Mouse (Mus musculus): ENCODE results near the gene Kbtbd2.

Kbtbd2 gene

GRCm38 (mm10) chr6:56797311-56798151 lies at the start of gene Kbtbd2:
Kbtbd2 (minus strand) TSS chr6:56797813.
- DNase-seq (ENCODE audit: low spot score): peak; percentile 89

DNA sequence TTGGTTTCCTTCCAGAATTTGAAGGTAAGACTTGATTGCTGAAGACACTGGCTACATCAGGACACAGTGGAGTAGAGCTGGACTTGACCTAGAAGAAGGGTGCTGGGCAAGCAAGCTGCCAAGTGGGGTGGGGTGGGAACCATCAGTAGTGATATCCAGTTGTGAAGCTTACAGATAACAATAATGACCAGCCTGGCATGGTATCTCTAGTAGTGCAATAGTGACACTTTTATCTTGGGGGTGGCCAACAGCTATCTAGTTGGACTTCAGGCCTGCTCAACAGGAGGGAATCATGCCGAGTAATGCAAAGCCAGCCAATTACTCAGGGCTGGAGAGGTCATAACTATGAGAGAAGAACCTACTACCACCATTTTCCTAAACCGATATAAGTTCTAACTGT lies 46.8 kb upstream of the Kbtbd2 start:
- no peak for DNase-seq (ENCODE audit: low spot score)

DNA sequence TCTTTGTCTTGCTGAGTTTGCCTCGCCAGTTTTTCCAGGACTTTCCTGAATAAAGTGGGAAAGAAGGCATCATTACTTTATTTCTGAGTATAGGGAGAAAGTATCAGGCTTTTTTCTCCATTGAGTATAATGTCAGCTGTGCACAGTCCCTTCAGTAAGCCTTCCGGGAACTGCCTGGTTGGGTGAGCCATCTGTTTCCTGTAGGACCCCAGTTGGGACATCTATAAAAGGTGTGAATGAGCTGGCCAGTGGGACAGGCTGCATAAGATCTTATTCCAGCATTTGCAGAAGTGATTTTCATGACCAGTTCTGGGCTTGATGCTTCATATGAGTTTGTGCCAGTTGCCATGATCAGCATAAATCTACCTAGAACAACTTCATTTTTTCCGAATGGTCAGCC lies 45.6 kb upstream of the Kbtbd2 start:
- DNase-seq (ENCODE audit: low spot score): no peak

GRCm38 (mm10) chr6:56837621-56838020 lies 40.0 kb upstream of the Kbtbd2 start:
- DNase-seq (ENCODE audit: low spot score): no peak

- DNase-seq (ENCODE audit: low spot score): no peak
Observed at GRCm38 (mm10) chr6:56837166-56837565, 39.6 kb upstream of the Kbtbd2 start.

DNA sequence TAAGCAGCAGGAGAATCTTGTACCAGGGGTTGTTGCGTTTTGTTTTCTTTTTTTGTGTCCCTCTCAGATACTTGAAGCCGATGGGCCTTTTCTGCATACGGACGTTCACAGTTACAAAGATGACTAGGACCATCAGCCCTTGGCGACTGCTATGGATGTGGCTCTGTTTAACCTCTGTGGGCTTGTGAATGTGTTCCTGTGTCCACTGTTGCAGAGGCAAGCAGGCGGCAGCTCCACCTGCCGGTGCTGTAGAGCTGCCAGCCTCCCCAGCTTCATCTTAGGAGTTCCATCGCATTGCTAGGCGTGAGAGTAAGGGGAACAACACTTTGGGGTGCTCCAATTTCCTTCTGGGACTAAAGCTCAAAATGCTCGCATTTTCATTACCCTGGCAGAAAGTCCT lies 37.9 kb upstream of the Kbtbd2 start:
- no peak for DNase-seq (ENCODE audit: low spot score)

DNA sequence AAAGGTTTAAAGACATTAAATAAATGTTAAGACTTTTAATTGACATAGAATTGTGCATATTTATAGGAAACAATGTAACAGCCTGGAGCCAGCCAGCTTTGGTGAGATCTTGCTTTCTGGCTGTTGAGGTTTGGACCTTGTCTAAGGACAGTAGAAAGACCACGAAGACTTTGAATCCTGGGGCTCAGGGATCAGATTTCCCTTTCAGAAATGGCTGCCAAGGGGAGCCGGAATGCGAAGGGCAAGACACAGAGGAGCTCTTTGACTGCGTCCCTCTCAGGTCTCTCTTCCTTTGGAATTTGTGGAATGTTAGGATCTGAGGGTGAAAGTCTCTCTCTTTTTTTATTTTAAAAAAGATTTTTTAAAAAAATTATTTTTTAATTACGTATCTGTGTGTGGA lies 37.2 kb upstream of the Kbtbd2 start:
- no peak for DNase-seq (ENCODE audit: low spot score)

DNA sequence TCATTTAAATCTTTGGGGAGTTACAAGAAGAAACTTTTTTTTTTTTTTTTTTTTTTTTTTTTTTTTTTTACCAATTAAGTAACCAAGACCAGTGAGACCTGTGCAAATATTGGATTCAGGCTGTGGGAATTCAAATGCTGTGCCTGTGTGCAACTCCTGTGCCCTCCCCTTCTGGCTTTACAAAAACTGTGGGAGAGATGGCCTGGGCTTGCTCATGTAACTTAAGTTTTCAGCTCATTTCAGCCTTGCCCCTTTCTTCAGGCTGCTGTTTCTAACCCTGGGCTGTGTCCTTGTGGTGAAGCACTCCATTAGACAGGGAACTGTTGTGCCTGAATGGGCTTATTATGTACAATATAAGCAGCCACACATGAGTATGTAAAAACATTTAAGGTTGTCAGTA lies 35.2 kb upstream of the Kbtbd2 start:
- no peak for DNase-seq (ENCODE audit: low spot score)

GRCm38 (mm10) chr6:56832407-56832796 lies 34.8 kb upstream of the Kbtbd2 start:
- peak; percentile 18 for DNase-seq (ENCODE audit: low spot score)

GRCm38 (mm10) chr6:56831697-56832406 lies 34.2 kb upstream of the Kbtbd2 start, which contains the start of gene Fkbp9:
Fkbp9 (plus strand) TSS chr6:56832059.
- peak; percentile 80 for DNase-seq (ENCODE audit: low spot score)

DNA sequence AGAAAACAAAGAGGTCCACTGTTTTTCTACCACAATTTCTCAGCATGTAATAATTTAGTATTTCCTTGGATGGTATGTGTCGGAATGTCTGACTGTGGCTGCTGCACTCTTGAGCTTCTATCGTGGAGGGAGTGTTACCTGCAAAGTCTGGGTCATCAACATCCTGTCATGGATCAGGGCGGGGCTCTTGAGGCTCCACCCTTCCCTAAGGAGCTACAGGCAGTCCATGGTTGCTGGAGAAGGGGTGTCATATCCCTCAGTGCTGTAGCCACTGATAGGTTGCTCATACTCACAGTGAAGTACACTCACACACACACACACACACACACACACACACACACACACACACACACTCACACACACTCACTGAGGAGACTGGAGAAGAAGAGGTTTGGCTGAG lies 28.0 kb upstream of the Kbtbd2 start:
- DNase-seq (ENCODE audit: low spot score): no peak

GRCm38 (mm10) chr6:56819124-56819487 lies 21.5 kb upstream of the Kbtbd2 start:
- no peak for DNase-seq (ENCODE audit: low spot score)

DNA sequence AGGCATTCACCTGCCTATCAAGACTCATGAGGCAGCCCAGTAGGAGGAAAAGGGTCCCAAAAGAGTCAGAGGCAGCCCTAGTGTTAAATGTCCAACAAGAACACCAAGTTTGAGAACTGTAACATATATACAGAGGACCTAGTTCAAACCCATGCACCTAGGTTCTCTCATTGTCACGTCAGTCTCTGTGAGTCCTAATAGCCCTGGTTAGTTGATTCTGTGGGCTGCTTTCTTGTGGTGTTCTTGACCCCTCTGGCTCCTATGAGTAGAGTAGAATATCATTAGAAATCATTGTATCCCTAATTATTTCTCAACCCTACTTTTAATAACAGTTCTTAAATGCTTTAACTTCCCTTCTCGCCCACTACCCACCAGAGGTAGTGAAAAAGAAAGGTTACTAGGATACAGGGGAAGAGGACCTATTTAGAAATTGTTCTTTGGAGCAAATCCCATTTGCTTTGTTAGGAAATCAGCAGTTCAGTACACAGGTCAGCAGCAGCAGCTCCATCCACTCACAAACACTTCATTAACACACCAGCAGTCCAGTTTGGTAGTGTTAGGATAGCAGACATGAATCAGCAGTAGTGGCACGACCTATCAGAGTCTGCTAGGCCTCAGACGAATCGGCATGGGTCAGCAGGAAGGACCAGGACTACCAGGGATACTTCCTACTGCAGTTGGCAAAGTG lies 21.0 kb upstream of the Kbtbd2 start:
- no peak for DNase-seq (ENCODE audit: low spot score)

DNA sequence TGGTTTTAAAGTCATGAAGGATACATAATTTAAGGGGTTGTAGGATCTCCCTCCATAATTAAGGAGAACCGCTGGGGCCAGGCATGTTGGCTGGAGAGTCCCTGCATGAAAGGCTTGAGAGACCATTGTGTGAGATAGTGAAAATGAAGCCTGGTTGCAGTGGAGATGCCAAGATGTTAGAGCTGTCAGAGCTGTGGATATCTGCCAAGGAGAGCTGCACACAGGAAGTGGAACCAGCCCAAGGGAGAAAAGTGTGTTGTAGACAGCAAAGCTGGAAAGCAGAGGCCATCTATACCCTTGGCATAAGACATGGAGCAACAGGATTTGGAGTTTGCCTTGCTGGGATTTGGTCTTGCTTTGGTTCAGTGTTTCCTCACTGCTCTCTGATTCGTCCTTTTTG lies 15.7 kb upstream of the Kbtbd2 start:
- no peak for DNase-seq (ENCODE audit: low spot score)

DNA sequence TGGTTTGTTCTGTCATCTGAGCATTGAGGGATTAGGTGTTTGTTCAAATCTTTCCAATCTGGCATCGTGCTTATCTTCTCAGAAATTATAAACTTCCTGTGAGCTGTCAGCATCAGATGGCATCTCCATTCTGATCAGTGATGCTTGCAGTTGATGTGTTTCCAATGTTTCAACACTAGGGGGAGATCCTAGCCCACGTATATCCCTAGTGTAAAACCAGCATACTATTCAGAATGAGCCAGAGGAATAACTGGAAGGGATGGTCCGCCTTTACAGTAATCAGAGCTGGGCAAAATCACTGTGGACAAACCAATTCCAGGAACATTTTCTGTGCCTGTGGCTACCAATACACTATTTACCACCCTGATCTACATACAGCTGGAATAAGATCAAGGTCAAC lies 11.0 kb upstream of the Kbtbd2 start:
- peak; percentile 7 for DNase-seq (ENCODE audit: low spot score)

- DNase-seq (ENCODE audit: low spot score): no peak
Observed at GRCm38 (mm10) chr6:56806195-56806594, 8.6 kb upstream of the Kbtbd2 start.

DNA sequence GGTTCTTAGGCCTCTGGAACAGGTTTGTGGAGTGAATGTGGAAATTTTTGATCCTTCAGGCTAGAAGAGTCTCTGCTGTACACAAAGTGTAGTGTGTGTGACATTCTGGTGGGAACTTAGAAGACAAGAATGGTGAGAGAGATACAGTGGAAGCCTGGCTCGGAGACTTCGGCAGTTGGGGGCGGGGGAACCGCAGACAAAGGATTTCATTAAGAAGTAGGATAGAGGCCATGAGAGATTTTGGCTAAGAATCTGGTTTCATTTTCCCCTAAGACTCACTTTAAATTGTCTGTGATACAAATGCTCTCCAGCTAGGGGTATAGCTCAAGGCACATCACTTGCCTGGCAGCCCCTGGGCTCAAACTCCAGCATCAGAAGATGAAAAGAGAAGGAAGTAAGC lies 7.4 kb upstream of the Kbtbd2 start:
- DNase-seq (ENCODE audit: low spot score): no peak

DNA sequence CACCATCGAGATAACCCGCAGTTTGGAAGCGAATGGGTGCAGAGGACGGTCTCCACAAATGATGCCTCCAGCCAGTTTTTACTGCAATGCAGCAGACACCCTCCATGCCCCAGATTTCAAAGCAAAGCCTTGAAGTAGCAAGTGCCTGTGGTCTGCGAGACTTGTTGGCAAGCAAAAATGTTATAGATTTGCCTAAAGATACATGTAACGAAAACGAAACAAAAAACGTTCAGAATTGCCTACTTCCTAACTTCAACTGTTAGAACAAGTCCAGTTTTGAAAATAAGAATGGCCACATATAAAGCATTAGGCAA lies 496 bp upstream of the Kbtbd2 start:
- DNase-seq (ENCODE audit: low spot score): no peak

- peak; percentile 25 for DNase-seq (ENCODE audit: low spot score)
Observed at GRCm38 (mm10) chr6:56796668-56797141, 908 bp downstream of the Kbtbd2 start.

- DNase-seq (ENCODE audit: low spot score): no peak
Observed at GRCm38 (mm10) chr6:56796232-56796631, 1.4 kb downstream of the Kbtbd2 start.

DNA sequence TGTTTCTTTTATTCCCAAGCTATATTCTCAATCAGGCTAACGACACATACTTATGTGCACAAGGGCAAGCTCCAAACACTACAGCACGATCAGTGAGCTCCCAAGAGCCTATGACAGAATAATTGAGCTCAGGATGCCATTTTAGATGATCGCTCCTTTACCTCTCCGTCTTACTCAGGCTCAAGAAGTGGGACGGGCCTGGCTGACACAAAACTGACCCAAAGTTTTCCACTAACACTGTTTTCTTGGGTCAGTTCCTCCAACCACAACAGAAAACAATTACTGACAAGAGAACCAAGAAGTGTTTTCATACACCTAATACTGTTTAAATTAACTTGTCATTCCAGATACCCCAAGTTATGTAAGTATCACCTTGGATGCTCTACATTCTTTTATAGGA lies 2.8 kb downstream of the Kbtbd2 start:
- no peak for DNase-seq (ENCODE audit: low spot score)

DNA sequence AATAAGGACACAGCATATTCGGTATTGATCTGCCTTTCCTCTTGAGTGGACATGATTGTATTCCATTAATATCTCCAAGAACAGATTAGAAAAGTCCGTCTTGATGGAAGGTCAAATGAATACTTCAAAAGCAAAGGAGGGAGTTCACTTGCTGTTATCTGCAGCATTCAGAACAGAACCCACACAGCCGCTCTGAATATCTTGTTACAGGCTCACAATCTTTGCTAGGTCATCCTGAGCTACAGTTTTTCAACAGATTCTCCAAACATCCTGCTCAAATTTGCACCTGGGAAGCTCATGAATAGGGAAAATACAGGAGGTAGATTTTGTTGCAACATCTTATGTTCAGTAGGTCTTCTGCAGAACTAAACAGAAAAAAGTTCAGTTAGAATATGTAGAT lies 8.3 kb downstream of the Kbtbd2 start:
- no peak for DNase-seq (ENCODE audit: low spot score)

DNA sequence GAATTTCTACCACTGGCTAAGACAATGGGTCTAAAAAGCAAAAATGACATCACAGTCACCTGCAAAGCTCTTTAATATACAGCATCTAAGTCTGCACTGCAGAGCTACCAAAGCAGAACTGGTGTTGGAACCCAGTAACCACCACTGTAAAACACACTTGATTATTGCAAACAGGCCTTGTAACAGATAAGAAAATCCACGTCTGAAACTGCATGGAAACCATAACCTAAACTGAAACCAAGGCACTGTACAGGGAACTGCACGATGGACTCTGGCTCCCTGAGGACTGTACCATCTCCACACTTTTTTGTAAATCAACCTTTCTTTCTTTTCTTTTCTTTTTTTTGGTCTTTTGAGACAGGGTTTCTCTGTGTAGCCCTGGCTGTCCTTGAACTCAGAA lies 9.9 kb downstream of the Kbtbd2 start:
- no peak for DNase-seq (ENCODE audit: low spot score)

Data from urinary bladder, postnatal 25 days (tissue).